Mouse (Mus musculus) bone marrow macrophage, adult 2 months (primary cell): ENCODE results near the gene Epb41l2.

Experiments
- CTCF ChIP-seq: IDR thresholded peaks from 2 replicates; pipeline ENCODE4 v1.5.1; 2012; ENCODE audit warnings: low read depth, mild to moderate bottlenecking, low read length, moderate library complexity
- POLR2A ChIP-seq: IDR thresholded peaks from 2 replicates; pipeline ENCODE4 v1.6.1; 2012; ENCODE audit warnings: mild to moderate bottlenecking, low read depth, low read length, borderline replicate concordance

- TF ChIP-seq POLR2A (no peak), CTCF (no peak)
These were observed 177.0 kb downstream of the Epb41l2 start for GRCm38 (mm10) chr10:25536621-25537020.
